Mouse (Mus musculus) heart, embryonic 14.5 days (tissue): Measurements from ENCODE around the gene Znhit3. TPM values are rescaled to one million over a fixed set of nuclear protein-coding genes. Genes with fewer than 3 reads are reported as not detected.
"Not testable (repeated sequence)": the region's sequence is repeated elsewhere in the genome, so short reads cannot be mapped to it uniquely, and the experiment has no call there.

Experiments
- ATAC-seq: fragments of 200-750 bp; cut with Nextera tagmentation; 2 replicates; pipeline ENCODE4 v1.8.0; 2017; ENCODE audit warnings: low read depth, moderate TSS enrichment; ENCODE audit not compliant: insufficient number of reproducible peaks, insufficient read depth, low FRiP score
- H3K27ac ChIP-seq, 2 experiments: fragments of 200-500 bp in 1 of 2; fragments of 300-500 bp in 1 of 2; sonication (generic) in 1 of 2; replicated peaks in 1 of 2; 2 replicates each; pipeline ENCODE4 v1.5.1; 2012 to 2014; ENCODE audit warnings: low read depth in 2 of 2, low read length in 2 of 2, control low read depth in 1 of 2, mild to moderate bottlenecking in 1 of 2, mixed read lengths in 1 of 2; ENCODE audit not compliant: control insufficient read depth in 1 of 2, insufficient read depth in 1 of 2
- H3K27me3 ChIP-seq: fragments of 300-500 bp; sonication (generic); 2 replicates; pipeline ENCODE4 v1.6.1; 2014; ENCODE audit warnings: mild to moderate bottlenecking, low read length, control low read depth; ENCODE audit not compliant: control insufficient read depth, insufficient read depth
- H3K36me3 ChIP-seq: fragments of 300-500 bp; sonication (generic); 2 replicates; pipeline ENCODE4 v1.6.1; 2014; ENCODE audit warnings: mild to moderate bottlenecking, control low read depth, low read length, mixed read lengths; ENCODE audit not compliant: control insufficient read depth, insufficient read depth
- H3K4me1 ChIP-seq, 2 experiments: fragments of 200-500 bp in 1 of 2; fragments of 300-500 bp in 1 of 2; sonication (generic) in 1 of 2; 2 replicates each; pipeline ENCODE4 v1.6.1; 2012 to 2014; ENCODE audit warnings: low read length in 2 of 2, control low read depth in 1 of 2, mixed read lengths in 1 of 2; ENCODE audit not compliant: control insufficient read depth in 2 of 2, insufficient read depth in 2 of 2
- H3K4me2 ChIP-seq: fragments of 300-500 bp; sonication (generic); 2 replicates; pipeline ENCODE4 v1.6.1; 2014; ENCODE audit warnings: mild to moderate bottlenecking, low read length
- H3K4me3 ChIP-seq, 2 experiments: fragments of 200-500 bp in 1 of 2; fragments of 300-500 bp in 1 of 2; sonication (generic) in 1 of 2; 2 replicates each; pipeline ENCODE4 v1.5.1; 2012 to 2014; ENCODE audit warnings: low read length in 2 of 2, mild to moderate bottlenecking in 2 of 2, control low read depth in 1 of 2, low read depth in 1 of 2, moderate library complexity in 1 of 2; ENCODE audit not compliant: control insufficient read depth in 1 of 2, insufficient read depth in 1 of 2
- H3K9ac ChIP-seq: fragments of 300-500 bp; sonication (generic); 2 replicates; pipeline ENCODE4 v1.6.1; 2014; ENCODE audit warnings: mild to moderate bottlenecking, low read length
- H3K9me3 ChIP-seq: fragments of 300-500 bp; sonication (generic); 2 replicates; pipeline ENCODE4 v1.6.1; 2016; ENCODE audit warnings: low read length, control low read depth; ENCODE audit not compliant: control insufficient read depth
- WGBS: fragments of 180-500 bp; shearing (Covaris S2); extraction: QIAGEN DNeasy Blood & Tissue Kit; methylation state at CpG from one replicate; pipeline ENCODE4 v1.1.7; 2014; 5-methylcytosine and 5-hydroxymethylcytosine counted together
- polyA plus RNA-seq: library from polyadenylated mRNA; unstranded; fragments of >200 nt; fragmentation: Nextera tagmentation; extraction: Ambion mirVana; gene quantifications from 2 replicates; pipeline ENCODE4 v1.2.1, GENCODE M21; 2014

Znhit3 gene
- polyA plus RNA-seq, 1 experiment from 2014 or later = 42.6 TPM

DNA sequence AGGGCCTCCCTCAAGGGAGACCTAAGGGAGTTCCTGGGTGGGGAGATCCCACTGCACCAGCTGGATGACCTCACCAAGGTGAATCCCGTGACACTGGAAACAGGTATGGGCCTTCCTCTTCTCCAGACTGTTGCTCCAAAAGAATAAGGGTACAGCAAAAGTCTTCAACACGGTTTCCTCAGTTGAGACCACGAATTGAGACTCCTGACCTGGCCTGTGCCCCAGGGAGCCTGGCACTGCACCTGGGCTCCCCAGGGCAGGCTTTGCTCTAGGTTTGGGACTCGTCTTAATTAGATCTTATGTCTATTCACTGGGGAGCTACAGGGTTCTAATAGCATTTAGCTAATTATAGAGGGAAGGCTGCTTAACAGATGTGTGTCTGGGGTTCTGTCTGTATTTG is 30.9 kb downstream of the Znhit3 start:
- H3K9ac ChIP-seq = no peak overlapping the region
- no peak for ATAC-seq
- H3K4me3 ChIP-seq = no peak overlapping the region
- H3K4me1 ChIP-seq = peaks cover 3 to 8% of the 10 kb centered on the region in 2 experiments; a peak in 2 of 4 replicates
- H3K27me3 ChIP-seq = no peaks in the 10 kb centered on the region
- H3K36me3 ChIP-seq = peaks cover 77% of the 10 kb centered on the region
- no peaks in the 10 kb centered on the region for H3K9me3 ChIP-seq
- no peak overlapping the region for H3K4me2 ChIP-seq
- 83% methylated on average over 4 of the region's 4 CpGs for WGBS
- no peak overlapping the region for H3K27ac ChIP-seq

DNA sequence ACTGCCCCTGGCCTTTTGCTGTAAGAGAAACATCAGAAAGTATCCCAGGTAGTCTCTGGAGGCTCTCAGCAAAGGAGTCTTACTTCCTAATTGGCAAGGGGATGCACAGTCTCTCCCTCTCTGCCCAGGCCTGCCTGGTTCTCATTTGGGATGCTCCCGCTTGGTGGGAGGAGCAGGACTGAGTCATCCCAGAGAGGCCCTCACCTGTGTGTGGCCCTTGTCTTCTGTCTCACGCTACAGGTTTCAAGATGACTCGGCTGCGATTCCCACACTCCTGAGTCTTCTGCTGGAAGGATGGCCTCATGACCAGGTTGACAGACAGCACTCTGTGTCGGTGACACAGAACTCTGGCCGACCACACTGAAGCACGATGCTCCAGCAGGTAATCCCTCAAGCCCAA is 33.8 kb downstream of the Znhit3 start:
- H3K27me3 ChIP-seq = no peaks in the 10 kb centered on the region
- no peaks in the 10 kb centered on the region for H3K9me3 ChIP-seq
- 95% methylated on average over 7 of the region's 7 CpGs for WGBS
- no peak overlapping the region for H3K4me2 ChIP-seq
- no peak overlapping the region for H3K27ac ChIP-seq
- ATAC-seq = no peak
- H3K36me3 ChIP-seq = peaks cover 58% of the 10 kb centered on the region
- H3K4me1 ChIP-seq = peaks cover 5 to 14% of the 10 kb centered on the region in 2 experiments; a peak in 3 of 4 replicates
- no peak overlapping the region for H3K9ac ChIP-seq
- H3K4me3 ChIP-seq = no peak overlapping the region

DNA sequence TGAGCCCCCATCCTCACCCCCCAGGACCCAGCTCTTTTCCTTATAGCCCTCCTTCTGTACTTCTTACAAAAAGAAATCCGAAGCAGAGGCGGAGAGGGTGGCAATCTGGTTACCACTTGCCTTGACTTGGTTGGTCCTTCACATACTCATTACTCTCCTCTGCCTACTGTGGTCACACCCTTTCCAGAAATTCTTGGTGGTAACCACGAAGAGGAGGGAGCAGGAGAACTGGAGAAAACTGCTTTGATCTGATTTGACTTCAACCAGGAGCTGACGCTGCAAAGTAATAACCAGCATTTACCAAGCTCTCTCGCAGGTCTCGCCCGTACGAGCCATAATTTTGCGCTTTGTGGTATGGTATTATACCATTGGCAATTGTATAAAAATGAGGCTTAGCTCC is 35.2 kb downstream of the Znhit3 start:
- peak overlapping the region; percentile 82 to 96 for H3K27ac ChIP-seq
- peak overlapping the region; percentile 95 for H3K9ac ChIP-seq
- no peaks in the 10 kb centered on the region for H3K9me3 ChIP-seq
- H3K36me3 ChIP-seq = peaks cover 50% of the 10 kb centered on the region
- 61% methylated on average over 9 of the region's 9 CpGs for WGBS
- peak overlapping the region; percentile 79 to 92 for H3K4me3 ChIP-seq
- H3K4me2 ChIP-seq = peak overlapping the region; percentile 95
- H3K4me1 ChIP-seq = peaks cover 5 to 14% of the 10 kb centered on the region in 2 experiments; a peak in 3 of 4 replicates
- no peak for ATAC-seq
- H3K27me3 ChIP-seq = no peaks in the 10 kb centered on the region

DNA sequence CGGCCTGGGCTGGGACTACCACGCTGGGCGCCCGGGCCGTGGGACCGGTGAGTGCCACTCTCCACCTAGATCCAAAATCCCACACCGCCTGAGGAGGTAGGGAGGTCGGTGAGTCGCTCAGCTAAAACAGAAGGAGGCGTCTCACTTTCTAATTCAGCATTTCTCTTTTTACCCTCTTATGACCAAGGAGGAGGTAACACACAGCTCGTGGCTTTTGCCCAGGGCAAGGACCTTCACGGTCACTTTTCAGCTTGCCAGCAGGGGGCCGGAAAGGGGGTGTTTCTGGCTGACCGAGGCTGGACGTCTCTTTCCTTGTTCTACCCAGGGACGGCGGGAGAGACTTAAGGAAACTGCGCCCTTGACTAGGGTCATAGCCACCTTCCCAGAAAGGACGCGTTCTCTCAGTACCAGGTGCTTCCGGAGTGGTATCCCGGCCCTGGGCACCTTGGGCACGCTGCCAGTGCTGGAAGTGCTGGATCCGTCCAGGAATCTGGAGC is 35.7 kb downstream of the Znhit3 start:
- under 1% methylated on average over 20 of the region's 24 CpGs for WGBS

DNA sequence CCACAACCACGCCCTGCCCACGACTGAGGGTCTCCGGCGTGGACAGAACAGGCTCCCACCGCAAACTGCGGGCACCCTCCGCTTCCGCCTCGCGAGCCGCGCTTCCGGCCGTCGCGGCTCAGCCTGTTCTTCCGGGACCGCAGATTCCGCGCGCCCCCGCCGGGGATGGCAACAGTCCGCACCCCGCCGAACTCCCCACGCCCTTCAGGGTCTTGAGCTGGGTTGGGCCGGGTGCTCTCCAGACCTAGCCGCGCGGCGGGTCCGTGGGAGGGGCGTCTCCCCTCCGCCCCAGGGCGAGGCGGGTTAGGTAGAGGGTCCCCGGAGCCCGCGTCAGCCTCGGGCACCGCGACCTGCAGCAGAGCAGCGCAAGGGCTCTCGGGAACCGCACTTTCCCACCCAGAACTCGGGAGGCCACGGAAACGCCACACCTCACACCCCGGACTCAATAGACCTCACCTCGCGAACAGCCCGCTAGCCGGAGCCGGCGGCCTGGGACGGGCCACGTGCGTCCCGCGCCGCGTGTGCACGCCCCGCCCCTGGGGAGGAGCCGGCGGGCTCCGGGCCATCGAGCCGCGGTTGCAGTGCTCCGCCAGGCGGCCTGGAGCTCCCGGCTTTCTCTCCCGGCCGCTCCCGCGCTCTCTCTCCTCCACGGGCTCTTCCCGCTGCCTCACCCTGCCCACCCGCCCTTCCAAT is 36.2 kb downstream of the Znhit3 start, which contains the start of the genes Myo19 and Pigw:
Myo19 (plus strand) TSS at position 377 of the 693 bp plus-strand sequence.
Pigw (minus strand) TSS at position 514 of the 693 bp plus-strand sequence.
- WGBS = under 1% methylated on average over 76 of the region's 81 CpGs
- peak; percentile 91 for ATAC-seq

More for the DNA sequence above, 35.7 kb downstream of the Znhit3 start:
- Histone ChIP-seq H3K4me1 (peaks cover 5 to 14% of the 10 kb centered on the region in 2 experiments; a peak in 3 of 4 replicates), H3K27ac (peak overlapping the region; percentile 82 to 96), H3K9ac (peak overlapping the region; percentile 95), H3K4me2 (peak overlapping the region; percentile 95), H3K4me3 (peak overlapping the region; percentile 79 to 92), H3K9me3 (no peaks in the 10 kb centered on the region), H3K27me3 (no peaks in the 10 kb centered on the region), H3K36me3 (peaks cover 45% of the 10 kb centered on the region)
- ATAC-seq = peak; percentile 44

DNA sequence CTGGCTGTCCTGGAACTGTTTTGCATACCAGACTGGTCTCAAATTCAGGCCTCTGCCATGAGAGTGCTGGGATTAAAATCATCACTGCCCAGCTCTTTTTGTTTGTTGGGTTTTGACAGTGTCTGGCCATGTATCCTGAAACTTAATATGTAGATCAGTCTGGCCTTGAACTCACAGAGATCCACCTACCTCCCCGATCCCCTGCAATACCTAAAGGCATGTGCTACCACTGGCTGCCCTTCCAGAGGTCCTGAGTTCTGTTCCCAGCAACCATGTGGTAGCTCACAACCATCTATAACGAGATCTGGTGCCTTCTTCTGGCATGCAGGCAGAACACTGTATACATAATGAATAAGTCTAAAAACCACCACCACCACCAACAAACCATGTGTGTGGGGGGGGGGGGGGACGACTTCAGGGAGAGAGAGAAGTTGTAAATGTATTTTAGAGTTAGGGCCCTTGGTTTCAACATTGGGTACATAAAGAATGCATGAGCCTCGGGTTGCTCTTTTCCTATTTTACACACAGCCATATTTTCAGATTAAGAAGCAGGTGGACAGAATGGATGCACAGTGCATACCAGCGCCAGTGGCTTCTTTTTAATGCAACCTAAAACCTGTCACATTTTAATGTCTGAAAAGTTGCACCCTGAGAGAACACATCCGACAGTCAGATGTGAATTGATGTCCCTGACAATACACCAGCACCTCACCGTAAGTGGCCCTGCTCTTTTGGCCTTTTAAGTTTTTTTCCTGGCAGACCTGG is 37.0 kb downstream of the Znhit3 start:
- H3K9me3 ChIP-seq = no peaks in the 10 kb centered on the region
- H3K4me2 ChIP-seq = peak overlapping the region; percentile 95
- peak overlapping the region; percentile 42 to 96; a peak in 2 of 4 replicates for H3K27ac ChIP-seq
- no peak for ATAC-seq
- H3K9ac ChIP-seq = peak overlapping the region; percentile 95
- peaks cover 36% of the 10 kb centered on the region for H3K36me3 ChIP-seq
- WGBS = 19% methylated on average over 7 of the region's 7 CpGs
- H3K4me3 ChIP-seq = peak overlapping the region; percentile 79 to 92
- H3K4me1 ChIP-seq = peaks cover 5 to 14% of the 10 kb centered on the region in 2 experiments; a peak in 3 of 4 replicates
- no peaks in the 10 kb centered on the region for H3K27me3 ChIP-seq

More for the DNA sequence above, 36.2 kb downstream of the Znhit3 start, which contains the start of the genes Myo19 and Pigw:
- Histone ChIP-seq H3K9me3 (no peaks in the 10 kb centered on the region), H3K4me1 (peaks cover 5 to 14% of the 10 kb centered on the region in 2 experiments; a peak in 3 of 4 replicates), H3K27ac (peak within 1 kb of the TSS; percentile 82 to 96), H3K9ac (peak within 1 kb of the TSS; percentile 95), H3K4me3 (peak within 1 kb of the TSS; percentile 79 to 92), H3K36me3 (peaks cover 39% of the 10 kb centered on the region), H3K27me3 (no peaks in the 10 kb centered on the region), H3K4me2 (peak within 1 kb of the TSS; percentile 95)

DNA sequence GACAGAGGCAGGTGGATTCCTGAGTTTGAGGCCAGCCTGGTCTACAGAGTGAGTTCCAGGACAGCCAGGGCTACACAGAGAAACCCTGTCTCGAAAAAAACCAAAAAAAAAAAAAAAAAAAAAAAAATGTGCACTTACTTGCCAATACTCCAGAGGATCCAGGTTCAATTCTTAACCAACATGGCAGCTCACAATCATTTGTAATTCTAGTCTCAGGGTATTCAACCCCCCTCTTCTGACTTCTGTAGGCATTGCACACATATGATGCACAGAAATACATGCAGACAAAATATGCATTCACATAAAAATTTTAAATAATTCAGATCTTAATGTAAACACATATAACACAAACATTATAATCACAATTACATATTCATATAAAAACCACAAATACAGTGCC is 40.1 kb downstream of the Znhit3 start:
- WGBS = no CpG with 5 or more reads among the region's 1 CpGs

More for the DNA sequence above, 40.1 kb downstream of the Znhit3 start:
- not testable (repeated sequence) for H3K27ac ChIP-seq, H3K4me3 ChIP-seq, H3K4me2 ChIP-seq, H3K9me3 ChIP-seq, H3K9ac ChIP-seq, H3K27me3 ChIP-seq, ATAC-seq
- Histone ChIP-seq H3K4me1 (peaks cover 2 to 14% of the 10 kb centered on the region in 2 experiments; a peak in 3 of 4 replicates), H3K36me3 (peaks cover 23% of the 10 kb centered on the region)
